In genomic region chr6:32589632-32590031, GRCm38 (mm10) we compare ENCODE assay signal across 31 mouse cellular contexts. TPM values are rescaled to one million over a fixed set of nuclear protein-coding genes. Genes with fewer than 3 reads are reported as not detected.
"Had no signal": no experiment of that assay in that cellular context is flagged by ENCODE, and none has a peak within 500 bp of the region (broad histone marks: within the 10 kb centered on the region; RNA-seq: fewer than 3 reads in every experiment).

No protein-coding gene starts in this region.

- H3K4me1 ChIP-seq: liver, embryonic 15.5 days had no signal

- H3K9me3 ChIP-seq: limb, embryonic 10.5 days; limb, embryonic 12.5 days; limb, embryonic 13.5 days; limb, embryonic 15.5 days; liver, embryonic 12.5 days; liver, embryonic 13.5 days; liver, embryonic 15.5 days; lung, embryonic 15.5 days; megakaryocyte, embryonic 14.5 days; midbrain, embryonic 10.5 days; midbrain, embryonic 12.5 days; midbrain, embryonic 13.5 days; neural tube, embryonic 12.5 days had no signal

- ATAC-seq: liver, embryonic 12.5 days; liver, postnatal 0 days; lung, postnatal 0 days; midbrain, embryonic 13.5 days; midbrain, embryonic 16.5 days had no signal

- H3K4me2 ChIP-seq: limb, embryonic 12.5 days; limb, embryonic 13.5 days; limb, embryonic 15.5 days; liver, embryonic 11.5 days; liver, embryonic 12.5 days; liver, embryonic 13.5 days; liver, embryonic 15.5 days; lung, embryonic 14.5 days; lung, embryonic 15.5 days; midbrain, embryonic 12.5 days; midbrain, embryonic 13.5 days; neural tube, embryonic 12.5 days had no signal

- H3K27ac ChIP-seq: limb, embryonic 10.5 days; limb, embryonic 12.5 days; limb, embryonic 13.5 days; limb, embryonic 15.5 days; liver, embryonic 12.5 days; liver, embryonic 13.5 days; liver, embryonic 14.5 days; liver, embryonic 15.5 days; lung, embryonic 15.5 days; macrophage; midbrain, embryonic 10.5 days; midbrain, embryonic 12.5 days; midbrain, embryonic 13.5 days; neural tube, embryonic 12.5 days had no signal

- H3K4me3 ChIP-seq: limb, embryonic 10.5 days; limb, embryonic 12.5 days; limb, embryonic 13.5 days; limb, embryonic 15.5 days; liver, embryonic 12.5 days; liver, embryonic 13.5 days; liver, embryonic 15.5 days; lung, embryonic 15.5 days; megakaryocyte, embryonic 14.5 days; midbrain, embryonic 10.5 days; midbrain, embryonic 12.5 days; midbrain, embryonic 13.5 days; myocyte; neural tube, embryonic 12.5 days had no signal

- H3K9ac ChIP-seq: limb, embryonic 12.5 days; limb, embryonic 13.5 days; limb, embryonic 15.5 days; liver, embryonic 12.5 days; liver, embryonic 13.5 days; liver, embryonic 14.5 days; liver, embryonic 15.5 days; liver, postnatal 0 days; lung, embryonic 14.5 days; lung, embryonic 15.5 days; midbrain, embryonic 12.5 days; midbrain, embryonic 13.5 days; neural tube, embryonic 12.5 days had no signal

- H3K36me3 ChIP-seq: limb, embryonic 10.5 days; limb, embryonic 12.5 days; limb, embryonic 13.5 days; limb, embryonic 15.5 days; liver, embryonic 12.5 days; liver, embryonic 13.5 days; liver, embryonic 15.5 days; lung, embryonic 15.5 days; midbrain, embryonic 10.5 days; midbrain, embryonic 12.5 days; midbrain, embryonic 13.5 days; neural tube, embryonic 12.5 days had no signal

- DNase-seq: left cerebral cortex, postnatal 4 days; liver; liver, embryonic 13.5 days; liver, postnatal 0 days; lung, adult 18-20 months; lung, adult 2 months; lung, embryonic 14.5 days; lung, postnatal 10 days; lung, postnatal 14 days; lung, postnatal 36 days; lung, postnatal 4 days; midbrain, embryonic 14.5 days had no signal

RNA-seq across cellular contexts. Expression of gene Plxna4, which starts 1.6 kb away (rescaled TPM):
- total RNA-seq: monocyte, adult 5-6 weeks had no signal
